Mouse (Mus musculus): ENCODE measurements around the gene Irf2bpl. TPM values are rescaled to one million over a fixed set of nuclear protein-coding genes. Genes with fewer than 3 reads are reported as not detected.

Gene Irf2bpl
- total RNA-seq, 4 experiments from 2014 or later, result 61.7 to 72.0 (median 66.8) TPM

DNA sequence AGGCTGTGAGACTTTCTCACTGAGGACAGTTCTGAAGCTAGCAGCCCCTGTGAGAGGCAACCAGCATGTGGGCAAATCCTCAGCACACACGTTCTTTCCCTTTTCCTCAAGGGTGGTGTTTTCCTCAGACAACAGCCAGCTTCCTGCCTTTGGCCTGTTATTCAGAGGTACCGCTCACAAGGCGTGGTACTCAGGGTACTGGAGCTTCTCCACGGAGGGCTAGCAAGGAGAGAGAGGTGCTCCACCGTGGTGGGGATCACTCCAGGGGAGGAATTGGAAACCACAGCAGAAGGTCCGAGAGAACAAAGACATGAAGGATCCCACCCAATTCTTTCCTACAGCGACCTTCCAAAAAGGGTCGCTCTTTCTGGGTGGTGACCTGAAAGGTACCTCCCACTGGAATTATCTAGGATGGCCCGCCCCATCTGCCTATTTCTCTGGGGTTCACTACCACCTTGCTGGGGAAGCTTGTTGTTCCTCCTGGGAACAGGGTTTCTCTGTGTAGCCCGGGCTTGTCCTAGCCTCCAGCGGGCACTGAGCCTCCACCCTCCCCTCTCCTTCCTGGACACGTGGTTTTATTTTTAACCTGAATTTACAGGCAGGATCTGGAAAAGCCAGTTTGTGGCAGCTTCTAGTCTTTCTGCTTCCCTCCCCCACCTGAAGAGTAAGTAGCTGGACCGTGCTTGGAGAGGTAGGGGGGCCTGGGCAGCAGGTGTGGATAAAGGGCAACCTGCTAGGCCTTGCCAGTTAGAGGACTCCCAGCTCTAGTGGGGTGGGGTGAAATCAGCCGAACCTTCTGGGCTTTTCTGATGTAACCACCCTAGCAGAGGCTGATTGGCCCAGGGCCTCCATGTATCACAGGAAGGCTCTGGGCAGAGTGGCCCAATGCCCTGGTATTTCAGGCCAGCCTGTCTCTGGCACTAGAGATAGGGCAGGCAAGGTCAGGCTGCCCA lies 17.1 kb downstream of the Irf2bpl start:
- DNase-seq (ENCODE audit: low spot score in 2 of 2), result no peak

DNA sequence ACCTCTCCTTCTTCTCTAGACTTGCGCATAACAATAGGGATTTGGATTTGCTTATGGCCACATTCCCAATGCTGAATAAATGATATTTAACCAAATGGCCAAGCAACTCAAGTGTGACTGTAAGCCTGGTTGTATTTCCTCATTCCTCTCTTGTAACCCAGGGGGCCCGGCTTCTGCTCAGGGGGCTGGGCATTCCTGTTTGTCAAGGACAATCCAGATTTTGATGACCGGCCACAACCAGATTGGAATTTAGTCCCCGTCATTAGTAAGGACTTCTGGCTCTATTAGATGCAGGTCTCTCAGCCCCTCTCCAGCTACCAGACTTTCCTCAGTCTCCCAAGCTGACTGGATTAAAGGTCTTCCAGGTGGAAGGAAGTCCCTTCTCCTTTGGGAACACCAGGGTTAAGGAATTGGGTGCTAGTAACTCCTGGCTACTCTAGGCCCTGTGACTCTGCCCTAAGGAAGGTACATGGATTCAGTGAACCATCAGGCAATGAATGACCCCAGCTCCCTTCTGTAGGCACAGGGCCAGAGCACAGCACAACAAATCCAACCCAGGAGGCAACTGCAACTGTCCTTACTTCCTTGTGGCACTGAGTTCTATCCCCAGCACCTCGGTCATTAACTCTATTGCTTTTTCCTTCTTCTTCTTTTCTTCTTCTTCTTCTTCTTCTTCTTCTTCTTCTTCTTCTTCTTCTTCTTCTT lies 20.1 kb downstream of the Irf2bpl start:
- DNase-seq (ENCODE audit: low spot score in 2 of 2), result no peak

- peak; percentile 32 to 33 for DNase-seq (ENCODE audit: low spot score in 2 of 2)
Observed at GRCm38 (mm10) chr12:86859924-86860790, 24.4 kb downstream of the Irf2bpl start.

DNA sequence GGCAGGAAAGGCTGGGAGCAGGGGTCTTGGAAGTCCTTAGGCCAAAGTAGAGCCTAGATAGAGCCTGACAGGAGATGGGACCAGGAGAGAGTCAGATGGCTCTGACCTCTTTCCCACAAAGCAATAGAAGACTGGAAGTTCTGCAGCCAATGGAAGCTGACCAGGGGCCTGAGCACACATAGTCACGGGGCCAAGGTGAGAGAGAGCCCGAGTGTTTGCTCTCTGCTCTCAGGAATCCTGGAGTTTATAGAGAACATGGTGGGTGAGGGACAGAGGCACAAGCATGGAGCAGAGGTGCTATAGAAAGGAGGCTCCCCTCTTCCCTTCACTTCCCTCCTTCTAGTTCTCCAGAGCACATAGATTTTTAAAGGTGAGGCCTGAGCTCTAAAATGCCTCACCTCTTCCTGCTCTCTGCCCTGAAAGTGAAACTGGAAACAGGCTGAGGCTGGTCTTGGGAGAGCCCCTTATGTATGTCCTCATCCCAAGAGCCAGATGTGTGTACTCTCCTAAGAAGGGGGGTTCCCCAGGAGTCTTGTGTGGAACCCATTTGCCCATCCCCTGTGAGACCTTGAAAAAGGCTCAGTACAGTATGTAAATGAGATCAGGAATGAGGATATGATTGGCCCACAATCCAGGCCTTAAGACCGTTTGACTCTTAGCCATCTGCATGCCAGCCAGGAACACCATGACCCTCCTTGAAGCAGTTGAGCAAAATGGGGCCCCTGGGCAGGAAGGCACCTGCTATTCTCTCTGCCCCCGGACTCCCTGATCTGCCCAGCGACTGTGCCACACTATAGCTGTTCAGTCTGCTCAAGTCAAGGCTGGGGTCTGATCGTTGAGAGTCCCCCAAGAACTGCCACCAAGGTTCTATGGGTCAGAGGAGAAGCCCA lies 25.4 kb downstream of the Irf2bpl start:
- no peak for DNase-seq (ENCODE audit: low spot score in 2 of 2)

GRCm38 (mm10) chr12:86858498-86858897 lies 26.1 kb downstream of the Irf2bpl start:
- DNase-seq (ENCODE audit: low spot score in 2 of 2), result no peak

DNA sequence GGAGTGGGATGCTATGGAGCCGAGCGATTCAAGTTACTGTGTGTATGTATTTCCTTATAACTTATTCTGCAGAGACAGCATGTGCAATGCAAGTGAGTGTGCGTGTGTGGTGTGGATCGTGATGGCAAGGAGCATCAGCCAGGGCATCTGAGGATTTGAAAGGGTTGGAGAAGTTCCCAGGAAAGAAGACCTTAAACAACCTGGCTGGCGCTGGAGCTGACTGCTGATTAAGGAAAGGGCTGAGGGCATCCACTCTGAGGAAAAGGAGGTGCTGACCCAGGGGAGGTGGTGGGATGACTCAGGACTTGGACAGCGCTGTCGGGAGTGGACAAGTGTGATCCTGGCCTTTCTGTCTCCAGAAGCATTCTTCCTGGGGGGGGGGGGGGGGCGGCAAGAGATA lies 27.3 kb downstream of the Irf2bpl start:
- DNase-seq (ENCODE audit: low spot score in 2 of 2), result no peak

DNA sequence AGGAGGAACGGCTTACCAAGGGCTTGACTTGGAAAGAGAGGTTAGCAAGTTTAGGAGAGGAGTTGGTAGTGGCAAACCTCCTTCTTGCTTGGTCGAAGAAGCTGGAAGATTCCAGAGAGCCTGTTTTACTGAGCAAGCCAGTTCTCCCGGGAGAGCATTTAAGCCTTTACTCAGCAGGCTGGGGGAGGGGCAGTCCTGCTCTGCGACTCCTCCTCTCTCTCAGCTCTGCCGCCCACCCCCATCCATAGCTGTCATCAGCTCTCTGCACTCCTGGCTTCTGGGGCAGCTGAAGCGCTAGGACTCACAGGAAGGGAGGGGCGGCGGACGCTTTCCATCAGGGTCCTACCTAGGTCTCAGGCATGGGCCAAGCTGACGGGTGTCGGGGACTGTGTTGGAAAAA lies 28.9 kb downstream of the Irf2bpl start:
- peak in 1 of 2 experiments; percentile 28 for DNase-seq (ENCODE audit: low spot score in 2 of 2)

DNA sequence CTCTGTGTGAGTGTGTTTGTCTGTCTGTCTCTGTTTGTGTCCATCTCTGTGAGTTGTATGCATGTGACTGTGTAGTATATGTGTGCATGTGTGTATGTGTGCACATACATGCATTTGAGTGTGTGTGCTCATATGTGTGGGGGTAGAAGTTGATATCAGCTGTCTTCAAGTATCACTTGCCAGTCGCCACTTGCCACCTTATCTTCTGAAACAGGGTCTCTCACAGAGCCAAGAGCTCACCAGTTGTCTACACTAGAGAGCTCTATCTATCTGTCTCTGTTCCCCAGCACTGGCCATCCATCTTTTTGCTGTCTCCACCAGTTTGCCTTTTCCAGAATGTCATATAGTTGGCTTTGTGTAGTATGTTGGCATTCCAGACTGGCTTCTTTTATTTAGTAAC lies 31.1 kb downstream of the Irf2bpl start:
- no peak for DNase-seq (ENCODE audit: low spot score in 2 of 2)

- DNase-seq (ENCODE audit: low spot score in 2 of 2), result no peak
Observed at GRCm38 (mm10) chr12:86851313-86851712, 33.3 kb downstream of the Irf2bpl start.

DNA sequence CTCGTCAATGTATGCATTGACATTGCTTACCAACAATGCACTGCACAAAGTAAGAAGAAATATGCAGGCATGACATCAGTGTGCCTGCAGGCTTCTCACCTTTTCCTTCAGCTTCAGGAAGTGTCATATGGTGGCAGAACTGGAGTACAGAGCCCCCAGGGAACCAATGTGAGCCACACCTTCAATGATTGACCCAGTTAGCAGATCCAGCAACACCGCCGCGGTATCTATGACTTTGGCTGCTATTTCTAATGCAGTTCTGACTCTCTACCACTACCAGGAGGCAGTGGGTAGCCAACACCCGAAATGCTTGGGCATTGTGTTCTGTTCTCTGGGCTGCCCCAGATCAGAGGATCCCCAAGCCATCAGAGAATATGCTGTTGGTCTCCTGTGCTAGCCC lies 33.9 kb downstream of the Irf2bpl start:
- DNase-seq (ENCODE audit: low spot score in 2 of 2), result no peak

DNA sequence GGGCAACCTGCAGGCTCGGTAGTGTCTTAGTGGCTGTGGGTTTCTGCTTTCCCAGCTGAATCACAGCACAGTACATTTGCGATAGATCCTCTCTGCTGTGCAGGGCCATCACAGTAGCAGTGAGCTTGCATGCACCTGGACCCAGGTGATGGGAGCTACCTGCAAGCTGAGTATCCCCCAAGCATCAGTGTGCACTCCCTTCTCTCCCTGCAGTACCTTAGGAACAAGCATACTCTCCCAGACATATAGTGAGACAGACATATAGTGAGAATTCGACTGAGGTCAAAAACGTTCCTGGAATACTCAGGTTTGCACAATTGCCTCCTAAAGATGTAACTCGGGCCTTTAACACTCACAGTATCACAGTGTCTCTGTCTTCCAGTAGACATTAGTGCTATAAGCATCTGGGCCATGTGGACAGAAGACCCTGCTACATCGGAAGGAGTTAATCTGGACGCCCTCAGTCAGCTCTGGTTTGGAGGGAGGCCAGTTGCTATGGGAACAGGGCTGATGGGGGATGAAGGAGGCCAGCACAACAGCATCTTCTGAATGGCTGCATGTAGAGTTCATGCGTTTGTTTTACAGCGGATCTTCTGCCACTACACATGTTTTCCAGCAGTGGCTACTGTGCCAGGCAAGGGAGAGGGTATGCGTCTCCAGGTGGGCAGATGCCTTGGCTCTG lies 34.5 kb downstream of the Irf2bpl start:
- peak in 1 of 2 experiments; percentile 50 for DNase-seq (ENCODE audit: low spot score in 2 of 2)

GRCm38 (mm10) chr12:86842866-86843459 lies 41.6 kb downstream of the Irf2bpl start:
- DNase-seq (ENCODE audit: low spot score in 2 of 2), result no peak

- no peak for DNase-seq (ENCODE audit: low spot score in 2 of 2)
Observed at GRCm38 (mm10) chr12:86840526-86840925, 44.1 kb downstream of the Irf2bpl start.

DNA sequence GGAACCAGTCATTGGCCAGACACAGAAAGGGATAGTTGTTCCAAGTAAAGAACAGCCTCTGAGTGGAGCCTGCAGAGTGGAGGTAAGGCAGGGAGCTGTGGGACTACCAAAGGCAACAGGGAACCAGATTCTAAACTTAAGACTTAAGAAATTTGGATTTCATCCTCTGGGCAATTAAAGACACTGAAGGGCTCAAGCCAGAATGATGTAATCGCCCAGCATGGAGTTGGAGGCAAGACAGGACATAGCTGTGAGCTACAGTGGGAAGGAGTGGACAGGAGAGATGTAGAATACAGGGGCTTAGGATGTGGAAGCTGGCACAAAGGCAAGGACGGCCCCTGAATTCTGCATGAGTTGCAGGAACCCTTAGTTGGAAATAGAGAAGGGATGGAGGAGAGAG lies 46.4 kb downstream of the Irf2bpl start:
- no peak for DNase-seq (ENCODE audit: low spot score in 2 of 2)

GRCm38 (mm10) chr12:86836431-86837047 lies 48.1 kb downstream of the Irf2bpl start:
- DNase-seq (ENCODE audit: low spot score in 2 of 2), result peak; percentile 58 to 60

DNA sequence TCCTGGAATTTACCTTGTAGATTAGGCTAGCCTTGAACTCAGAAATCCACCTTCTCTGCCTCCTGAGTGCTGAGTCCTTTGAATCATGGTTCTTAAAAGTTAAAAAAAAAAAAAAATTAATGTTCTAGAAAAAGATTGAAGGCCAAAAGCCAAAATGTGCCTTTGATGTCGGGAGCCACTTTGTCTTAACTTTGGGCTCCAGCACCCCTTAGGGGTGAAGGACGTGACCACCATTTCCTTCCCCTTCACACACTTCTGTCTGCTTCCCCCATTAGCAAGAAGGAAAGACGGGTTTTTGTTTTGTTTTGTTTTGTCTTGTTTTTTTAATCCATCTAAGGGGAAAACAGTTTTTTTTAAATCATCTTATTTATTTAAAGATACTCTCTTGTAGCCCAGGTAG lies 48.7 kb downstream of the Irf2bpl start:
- no peak for DNase-seq (ENCODE audit: low spot score in 2 of 2)

DNA sequence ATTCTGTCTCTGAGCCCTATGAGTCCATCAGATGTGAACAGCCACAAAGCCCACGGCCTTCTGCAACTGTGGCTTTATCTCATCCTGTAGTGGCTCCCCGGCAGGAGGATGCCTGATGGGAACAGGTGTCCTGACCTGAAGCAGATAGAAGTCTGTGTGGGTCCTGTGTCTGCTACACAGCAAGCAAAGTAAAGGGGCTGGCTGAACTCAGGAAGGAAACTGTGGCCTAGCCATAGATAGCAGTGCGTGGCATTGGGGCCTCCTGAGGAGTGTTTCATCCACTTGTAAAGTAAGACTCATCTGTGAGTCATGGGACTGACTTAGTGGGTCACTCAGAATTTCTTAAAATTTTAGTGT lies 50.2 kb downstream of the Irf2bpl start:
- no peak for DNase-seq (ENCODE audit: low spot score in 2 of 2)

- DNase-seq (ENCODE audit: low spot score in 2 of 2), result no peak
Observed at GRCm38 (mm10) chr12:86833711-86834415, 50.7 kb downstream of the Irf2bpl start.
